Mouse (Mus musculus) gastrocnemius, postnatal 4 days (tissue): ENCODE measurements around the gene Rassf3. TPM values are rescaled to one million over a fixed set of nuclear protein-coding genes. Genes with fewer than 3 reads are reported as not detected.
A peak's percentile ranks its signal among the peaks of the same experiment; 100 is the strongest.

Experiments
- DNase-seq, 2 experiments: peaks; one replicate each; pipeline ENCODE4 v3.0.0; 2021 to 2022; ENCODE audit warnings: low spot score in 2 of 2, mixed read lengths in 2 of 2
- total RNA-seq, 2 experiments: library from RNA; stranded (reverse); gene quantifications; 2 replicates each; pipeline ENCODE4 v1.2.3; 2021

Gene Rassf3
- total RNA-seq, 2 experiments from 2014 or later = 70.0 to 78.2 TPM

DNA sequence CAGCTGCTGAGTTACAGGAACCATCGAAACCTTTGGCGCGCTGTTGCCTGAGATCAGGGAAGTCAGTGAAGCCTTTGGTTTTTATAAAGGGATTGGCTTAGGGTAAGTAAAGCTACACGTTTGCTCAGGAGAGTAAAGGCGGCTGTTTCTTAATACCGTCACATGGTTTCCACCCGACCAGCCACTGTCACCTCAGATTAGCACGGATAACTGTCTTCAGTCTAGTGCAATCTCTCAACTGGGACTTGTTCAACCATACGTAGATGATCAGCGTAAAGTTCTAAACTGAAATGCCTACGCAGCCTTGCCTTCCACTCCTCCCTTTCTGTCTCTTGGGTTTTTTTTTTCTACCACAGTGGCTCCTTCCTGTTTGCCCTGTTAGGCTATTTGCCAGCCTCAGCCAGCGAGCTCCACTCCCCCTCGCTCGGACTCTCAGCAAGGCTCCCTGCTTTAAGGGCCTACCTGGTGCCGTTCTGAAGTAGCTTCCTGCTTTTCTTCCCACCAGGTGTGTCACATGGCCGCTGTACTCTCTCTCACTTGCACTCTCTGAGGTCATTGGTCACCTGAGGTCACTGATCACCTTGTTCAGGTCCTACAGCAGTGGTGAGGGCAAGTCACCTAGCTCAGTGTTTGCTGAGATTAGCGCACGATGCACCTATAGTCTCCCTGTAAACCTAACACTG lies 107.2 kb downstream of the Rassf3 start:
- no peak for DNase-seq

DNA sequence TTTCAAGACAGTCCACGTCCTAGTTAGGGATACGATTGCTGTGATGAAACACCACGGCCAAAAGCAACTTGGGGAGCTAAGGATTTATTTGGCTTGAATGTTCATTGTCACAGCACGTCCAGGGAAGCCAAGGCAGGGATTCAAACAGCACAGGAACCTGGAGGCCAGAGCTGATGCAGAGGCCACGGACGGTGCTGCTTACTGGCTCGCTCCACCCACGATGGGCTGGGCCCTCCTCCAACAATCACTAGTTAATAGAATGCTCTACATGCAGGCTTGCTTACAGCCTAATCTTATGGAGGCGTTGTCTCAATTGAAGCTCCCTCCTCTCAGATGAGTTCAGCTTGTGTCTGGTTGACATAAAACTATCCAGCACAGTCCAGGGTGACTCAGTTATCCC lies 108.4 kb downstream of the Rassf3 start:
- DNase-seq = no peak

DNA sequence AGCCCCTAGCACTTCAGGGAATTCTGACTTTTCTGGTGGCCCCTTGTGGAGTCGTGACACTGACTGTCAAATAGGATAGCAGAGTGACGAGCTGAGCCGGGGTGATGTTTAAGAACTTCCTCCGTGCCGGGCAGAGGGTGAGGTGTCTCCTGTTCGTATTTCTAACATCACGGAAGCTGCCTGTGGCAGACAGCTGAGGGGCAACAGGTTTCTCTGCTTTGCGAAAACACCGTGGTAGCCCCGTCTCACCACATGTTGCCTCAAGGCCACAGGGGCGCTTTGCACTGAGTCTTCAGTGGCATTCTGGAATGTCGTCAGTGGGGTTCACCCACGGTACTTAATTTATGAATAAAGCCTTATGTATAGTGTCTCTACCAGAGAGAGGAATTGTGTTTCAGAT lies 108.9 kb downstream of the Rassf3 start:
- DNase-seq = no peak

DNA sequence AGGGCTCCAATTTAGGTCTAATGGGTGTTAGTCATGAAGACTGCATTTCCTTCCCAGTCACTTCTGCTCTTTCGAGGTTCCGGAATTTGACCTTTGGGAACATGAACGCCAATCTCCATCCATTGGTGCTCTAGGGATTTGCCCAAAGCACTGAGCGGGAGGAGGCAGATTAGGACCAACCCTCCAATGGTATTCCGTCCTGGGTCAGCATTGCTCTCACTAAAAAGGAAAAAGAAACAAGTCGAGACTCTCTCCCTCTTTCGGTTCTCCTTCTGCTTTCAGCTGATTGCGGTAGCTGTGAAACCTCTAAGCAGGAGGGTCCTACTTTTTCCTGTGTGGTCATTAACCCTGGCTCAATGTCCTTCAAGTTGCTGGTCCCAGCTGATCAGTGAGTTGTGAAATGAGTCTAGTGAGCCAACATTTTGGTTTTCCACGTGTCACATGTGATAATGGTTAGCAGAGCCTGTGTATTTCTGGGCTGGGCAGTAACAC lies 110.3 kb downstream of the Rassf3 start:
- DNase-seq = no peak

DNA sequence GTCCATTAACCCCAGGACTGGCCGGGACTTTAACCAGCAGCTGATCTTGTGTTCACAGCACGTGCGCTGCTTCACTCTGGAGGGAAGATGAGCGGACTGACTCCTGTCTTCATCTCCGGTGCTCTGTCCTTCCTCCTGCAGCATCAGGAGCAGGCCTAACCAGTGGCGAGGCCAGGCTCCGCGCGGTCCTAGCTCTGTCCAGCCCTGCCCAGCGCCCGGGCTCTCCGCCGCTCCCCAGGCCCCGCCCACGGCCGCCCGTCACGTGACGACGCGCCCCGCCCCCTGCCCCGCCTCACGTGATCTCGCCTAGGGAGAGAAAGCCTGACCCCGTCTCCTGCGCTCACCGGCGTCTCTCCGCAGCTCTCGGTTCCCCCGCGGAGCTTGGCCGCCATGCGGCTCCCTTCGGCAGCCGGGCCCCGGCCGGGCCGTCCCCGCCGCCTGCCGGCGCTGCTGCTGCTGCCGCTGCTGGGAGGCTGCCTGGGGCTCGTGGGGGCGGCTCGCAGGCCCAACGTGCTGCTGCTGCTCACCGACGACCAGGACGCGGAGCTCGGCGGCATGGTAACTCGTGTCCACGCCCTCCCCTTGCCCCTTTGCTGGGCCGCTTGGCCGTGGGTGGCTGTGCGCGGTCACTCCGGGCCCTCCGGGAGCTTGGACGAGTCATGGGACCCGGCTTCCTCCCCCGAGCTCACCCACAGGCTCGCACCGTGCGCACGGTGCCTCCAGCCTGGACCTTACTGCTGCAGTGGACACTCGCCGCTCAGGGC lies 111.2 kb downstream of the Rassf3 start, which contains the start of gene Gns:
Gns (plus strand) TSS at position 290 of the 764 bp plus-strand sequence.
- DNase-seq = peak; percentile 90

DNA sequence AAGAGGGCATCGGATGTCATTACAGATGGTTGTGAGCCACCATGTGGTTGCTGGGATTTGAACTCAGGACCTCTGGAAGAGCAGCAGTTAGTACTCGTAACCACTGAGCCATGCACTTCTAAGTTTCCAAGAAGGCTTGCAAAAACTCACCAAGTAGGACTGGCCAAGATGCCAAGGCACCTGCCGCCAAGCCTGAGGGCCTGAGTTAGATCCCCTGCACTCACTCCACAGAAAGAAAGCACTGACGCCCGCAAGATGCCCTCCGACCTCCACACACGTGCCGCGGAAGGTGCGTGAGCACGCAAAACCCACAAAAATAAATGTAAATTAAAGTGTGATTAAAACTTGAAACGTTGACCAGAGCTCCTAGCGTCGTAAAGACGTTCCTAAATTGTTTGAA lies 111.8 kb downstream of the Rassf3 start:
- DNase-seq = no peak

DNA sequence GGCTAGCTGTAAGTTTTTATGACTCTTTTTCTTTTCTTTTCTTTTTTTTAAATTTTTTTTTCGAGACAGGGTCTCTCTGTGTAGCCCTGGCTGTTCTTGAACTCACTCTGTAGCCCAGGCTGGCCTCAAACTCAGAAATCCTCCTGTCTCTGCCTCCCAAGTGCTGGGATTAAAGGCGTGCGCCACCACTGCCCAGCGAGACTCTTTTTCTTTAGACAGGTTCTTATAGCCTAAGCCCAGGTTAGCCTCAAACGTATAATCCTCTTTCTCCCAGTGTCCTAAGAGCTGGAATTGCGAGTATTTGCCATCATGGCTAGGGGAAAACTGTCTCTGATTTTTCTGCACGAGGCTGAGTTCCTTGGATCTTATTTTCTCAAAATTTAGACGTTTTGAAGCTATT lies 112.9 kb downstream of the Rassf3 start:
- DNase-seq = no peak

DNA sequence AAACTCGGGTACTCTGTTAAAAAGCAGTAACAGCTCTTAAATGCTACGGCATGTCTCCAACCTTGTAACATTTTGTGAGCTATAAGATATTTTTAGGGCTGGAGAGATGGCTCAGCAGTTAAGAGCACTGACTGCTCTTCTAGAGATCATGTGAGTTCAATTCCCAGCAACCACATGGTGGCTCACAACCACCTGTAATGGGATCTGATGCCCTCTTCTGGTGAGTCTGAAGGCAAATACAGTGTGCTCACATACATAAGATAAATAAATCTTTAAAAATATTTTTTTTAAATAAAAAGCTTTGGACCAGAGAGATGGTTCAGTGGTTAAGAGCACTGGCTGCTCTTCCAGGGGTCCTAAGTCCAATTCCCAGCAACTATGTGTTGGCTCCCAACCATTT lies 115.8 kb downstream of the Rassf3 start:
- no peak for DNase-seq

Other genes starting within 250 kb of the Rassf3 start
- 1 to 10 TPM in 1 of 2 experiments, under 1 TPM in 1; 0.83 to 1.2 TPM for gene Tbc1d30, start 125.1 kb downstream of the Rassf3 start, total RNA-seq
- gene Gns, start 111.3 kb downstream of the Rassf3 start, total RNA-seq = 10 to 100 TPM; 67.9 to 68.9 TPM
- gene Tbk1, start 110.4 kb upstream of the Rassf3 start, total RNA-seq = 10 to 100 TPM; 20.7 to 24.8 TPM
- 10 to 100 TPM; 36.0 to 45.6 TPM for gene Xpot, start 150.0 kb upstream of the Rassf3 start, total RNA-seq
- not detected for gene D930020B18Rik, start 165.2 kb upstream of the Rassf3 start, total RNA-seq